In the genomic region with DNA sequence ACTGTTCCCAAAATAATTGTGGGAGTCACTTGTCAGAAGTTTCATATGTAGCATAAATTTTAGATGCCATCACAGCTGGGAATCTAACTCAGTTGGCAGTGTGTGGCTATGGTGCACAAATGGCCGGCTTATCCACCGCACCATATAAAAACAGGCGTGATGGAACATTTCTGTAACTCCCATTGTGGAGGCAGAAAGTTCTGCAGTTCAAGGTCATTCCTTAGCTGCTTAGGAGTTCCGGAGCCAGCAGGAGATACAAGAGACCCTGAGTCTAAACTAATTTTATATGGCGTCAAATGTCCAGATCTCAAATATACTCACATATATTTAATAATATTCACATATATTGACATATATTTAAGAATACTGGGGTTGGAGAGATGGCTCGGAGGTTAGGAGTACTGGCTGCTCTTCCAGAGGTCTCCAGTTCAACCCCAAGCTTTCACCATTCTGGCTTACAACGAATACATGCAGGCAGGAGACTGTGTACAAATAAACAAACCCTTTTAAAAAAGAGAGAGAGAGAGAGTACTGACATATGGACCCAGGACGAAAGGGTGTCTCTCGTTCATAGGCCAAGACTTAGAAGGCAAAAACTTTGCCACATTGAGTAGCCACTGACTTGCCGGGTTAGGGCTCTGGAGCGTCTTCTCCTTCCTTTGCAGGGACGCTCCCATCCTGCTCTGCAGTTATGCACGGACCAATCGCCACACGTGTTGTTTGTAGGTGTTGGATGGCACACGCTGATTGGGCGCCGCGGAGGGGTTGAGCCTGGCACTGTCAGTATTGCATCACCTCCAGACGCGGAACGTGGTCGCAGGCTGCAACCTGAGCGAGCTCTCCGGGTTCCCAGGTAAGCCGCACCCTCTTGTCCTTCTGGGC, we compare ENCODE assay signal across 8 mouse cellular contexts. TPM values are rescaled to one million over a fixed set of nuclear protein-coding genes. Genes with fewer than 3 reads are reported as not detected.
A peak's percentile ranks its signal among the peaks of the same experiment; 100 is the strongest.
DNase-seq lines count a peak whose midpoint lies in the region; ATAC-seq and TF ChIP-seq lines count a peak whose summit lies in the region.

TSS of gene Iars (plus strand) at position 750 of the 882 bp plus-strand sequence.

- peak within 1 kb of the TSS; percentile 73 for H3K4me3 ChIP-seq in forebrain, embryonic 10.5 days
- peak within 1 kb of the TSS; percentile 65 for H3K4me3 ChIP-seq in heart, embryonic 15.5 days
- peak within 1 kb of the TSS; percentile 79 to 89 for H3K4me3 ChIP-seq in liver, embryonic 14.5 days (ENCODE audit: insufficient read depth in 1 of 2, low read depth in 2 of 2, low read length in 2 of 2)
- peak within 1 kb of the TSS; percentile 97 for H3K4me3 ChIP-seq in neural tube, embryonic 11.5 days (ENCODE audit: low read depth, low read length)
- H3K4me3 ChIP-seq in stomach, postnatal 0 days (ENCODE audit: low read depth, low read length), result peak within 1 kb of the TSS; percentile 77

- TF ChIP-seq EP300 in liver, embryonic 14.5 days (IDR thresholded peaks at IDR 0.05; ENCODE audit: low read depth), result peak; percentile 66
- TF ChIP-seq EP300 in stomach, postnatal 0 days (optimal IDR thresholded peaks at IDR 0.05), result peak; percentile 49

- DNase-seq in CD8-positive naive resting alpha-beta T cell, adult 2 months (ENCODE audit: low read depth in 2 of 2, low spot score in 2 of 2), result peak; percentile 98 to 100
- peak; percentile 93 for DNase-seq in c-Kit-positive CD71-negative TER-119-negative erythroid progenitor cells, embryonic 14.5 days (ENCODE audit: low read depth)
- DNase-seq in forebrain, embryonic 10.5 days (ENCODE audit: extremely low spot score, low spot score), result peak; percentile 99
- peak; percentile 99 for DNase-seq in kidney, postnatal 25 days
- DNase-seq in liver, embryonic 14.5 days (ENCODE audit: low read depth in 3 of 3, low spot score in 3 of 3), result peak; percentile 97
- peak; percentile 99 for DNase-seq in neural tube, embryonic 11.5 days (ENCODE audit: low spot score)
- peak; percentile 98 for DNase-seq in stomach, postnatal 0 days (ENCODE audit: low spot score)

- peaks cover 25% of the 10 kb centered on the region for H3K4me1 ChIP-seq in forebrain, embryonic 10.5 days
- H3K4me1 ChIP-seq in heart, embryonic 15.5 days (replicated peaks), result peaks cover 15% of the 10 kb centered on the region
- H3K4me1 ChIP-seq in liver, embryonic 14.5 days (replicated peaks; ENCODE audit: control insufficient read depth in 2 of 2, insufficient read depth in 2 of 2, low read length in 1 of 2), result peaks cover 12 to 15% of the 10 kb centered on the region in 2 experiments
- peaks cover 5% of the 10 kb centered on the region; the same call in 1 of the 2 replicates for H3K4me1 ChIP-seq in neural tube, embryonic 11.5 days (ENCODE audit: control insufficient read depth, insufficient read depth, low read length)
- no peaks in the 10 kb centered on the region for H3K4me1 ChIP-seq in stomach, postnatal 0 days (replicated peaks; ENCODE audit: control insufficient read depth, insufficient read depth)

- peak; percentile 100 for ATAC-seq in heart, embryonic 15.5 days (replicated peaks; ENCODE audit: insufficient number of reproducible peaks, insufficient read depth, low FRiP score, low read depth)
- ATAC-seq in liver, embryonic 14.5 days (ENCODE audit: insufficient read depth), result peak; percentile 100
- ATAC-seq in neural tube, embryonic 11.5 days (ENCODE audit: insufficient read depth, low FRiP score, low TSS enrichment), result peak; percentile 100
- peak; percentile 100 for ATAC-seq in stomach, postnatal 0 days (ENCODE audit: low FRiP score, low TSS enrichment)

- H3K36me3 ChIP-seq in forebrain, embryonic 10.5 days (replicated peaks), result peaks cover 44% of the 10 kb centered on the region
- peaks cover 18% of the 10 kb centered on the region for H3K36me3 ChIP-seq in heart, embryonic 15.5 days
- H3K36me3 ChIP-seq in liver, embryonic 14.5 days (replicated peaks; ENCODE audit: control insufficient read depth, insufficient read depth, low read depth), result no peaks in the 10 kb centered on the region; the same call in 1 of the 2 replicates
- no peaks in the 10 kb centered on the region for H3K36me3 ChIP-seq in neural tube, embryonic 11.5 days (ENCODE audit: control insufficient read depth, insufficient read depth, low read length)
- no peaks in the 10 kb centered on the region for H3K36me3 ChIP-seq in stomach, postnatal 0 days (ENCODE audit: control insufficient read depth, insufficient read depth, low read length)

- no peak for TF ChIP-seq CTCF in liver, embryonic 14.5 days (IDR thresholded peaks at IDR 0.05; ENCODE audit: low read depth)
- no peak for TF ChIP-seq CTCF in stomach, postnatal 0 days (IDR thresholded peaks at IDR 0.05; ENCODE audit: low read depth)

- peak within 1 kb of the TSS; percentile 86 for H3K27ac ChIP-seq in forebrain, embryonic 10.5 days
- H3K27ac ChIP-seq in heart, embryonic 15.5 days, result peak within 1 kb of the TSS; percentile 69
- peak within 1 kb of the TSS; percentile 78 for H3K27ac ChIP-seq in liver, embryonic 14.5 days
- 0 out of 2 replicates have a peak within 1 kb of the TSS, but pooled peaks have one; percentile 39 for H3K27ac ChIP-seq in neural tube, embryonic 11.5 days (ENCODE audit: low read depth, low read length)
- peak within 1 kb of the TSS; percentile 87 for H3K27ac ChIP-seq in stomach, postnatal 0 days (replicated peaks)

- peak within 1 kb of the TSS; percentile 75 for H3K9ac ChIP-seq in heart, embryonic 15.5 days
- H3K9ac ChIP-seq in liver, embryonic 14.5 days (replicated peaks), result peak within 1 kb of the TSS; percentile 85
- H3K9ac ChIP-seq in neural tube, embryonic 11.5 days (ENCODE audit: low read length), result peak within 1 kb of the TSS; percentile 89
- H3K9ac ChIP-seq in stomach, postnatal 0 days (ENCODE audit: low read length), result peak within 1 kb of the TSS; percentile 79

- peak within 1 kb of the TSS; percentile 78 for H3K4me2 ChIP-seq in heart, embryonic 15.5 days
- H3K4me2 ChIP-seq in liver, embryonic 14.5 days (ENCODE audit: low read depth), result peak within 1 kb of the TSS; percentile 70
- H3K4me2 ChIP-seq in neural tube, embryonic 11.5 days (ENCODE audit: low read depth), result peak within 1 kb of the TSS; percentile 66
- peak within 1 kb of the TSS; percentile 86 for H3K4me2 ChIP-seq in stomach, postnatal 0 days (replicated peaks; ENCODE audit: low read depth)

- H3K27me3 ChIP-seq in forebrain, embryonic 10.5 days (ENCODE audit: poor library complexity, severe bottlenecking), result no peaks in the 10 kb centered on the region
- no peaks in the 10 kb centered on the region for H3K27me3 ChIP-seq in heart, embryonic 15.5 days
- no peaks in the 10 kb centered on the region for H3K27me3 ChIP-seq in liver, embryonic 14.5 days (ENCODE audit: control insufficient read depth, insufficient read depth, low read length)
- H3K27me3 ChIP-seq in neural tube, embryonic 11.5 days (ENCODE audit: control insufficient read depth, insufficient read depth, low read length), result no peaks in the 10 kb centered on the region
- H3K27me3 ChIP-seq in stomach, postnatal 0 days (ENCODE audit: control insufficient read depth, insufficient read depth, low read length), result no peaks in the 10 kb centered on the region

- H3K9me3 ChIP-seq in forebrain, embryonic 10.5 days, result no peaks in the 10 kb centered on the region
- H3K9me3 ChIP-seq in heart, embryonic 15.5 days (replicated peaks), result no peaks in the 10 kb centered on the region
- H3K9me3 ChIP-seq in liver, embryonic 14.5 days (ENCODE audit: control insufficient read depth, low read length), result no peaks in the 10 kb centered on the region
- no peaks in the 10 kb centered on the region for H3K9me3 ChIP-seq in neural tube, embryonic 11.5 days (ENCODE audit: control insufficient read depth, low read length)
- H3K9me3 ChIP-seq in stomach, postnatal 0 days (ENCODE audit: control insufficient read depth, low read length), result no peaks in the 10 kb centered on the region

- 6% methylated on average over 26 of the region's 26 CpGs for WGBS in forebrain, embryonic 10.5 days
- WGBS in heart, embryonic 15.5 days, result 4% methylated on average over 26 of the region's 26 CpGs
- 3% methylated on average over 26 of the region's 26 CpGs for whole genome bisulfite sequencing in liver, embryonic 14.5 days (ENCODE audit: insufficient replicate concordance)
- WGBS in neural tube, embryonic 11.5 days, result 7% methylated on average over 26 of the region's 26 CpGs
- 4% methylated on average over 26 of the region's 26 CpGs for WGBS in stomach, postnatal 0 days

RNA-seq across cellular contexts. Expression of gene Iars, which starts in this region (rescaled TPM):
- 120 and 125 TPM in 2 replicates for polyA plus RNA-seq in forebrain, embryonic 10.5 days (2016; fragmentation: Nextera tagmentation; extraction: Ambion mirVana)
- 40.9 and 51.6 TPM in 2 replicates for polyA plus RNA-seq in heart, embryonic 15.5 days (2015; fragmentation: Nextera tagmentation; extraction: Ambion mirVana)
- polyA plus RNA-seq in liver, embryonic 14.5 days (2012; rRNA removed), result 28.2 and 36.5 TPM in 2 replicates
- polyA plus RNA-seq in liver, embryonic 14.5 days (2014; fragmentation: Nextera tagmentation; extraction: Ambion mirVana), result 39.1 and 45.8 TPM in 2 replicates
- polyA plus RNA-seq in neural tube, embryonic 11.5 days (2014; fragmentation: Nextera tagmentation; extraction: Ambion mirVana), result 110 and 123 TPM in 2 replicates
- 24.0 and 24.4 TPM in 2 replicates for polyA plus RNA-seq in stomach, postnatal 0 days (2015; fragmentation: Nextera tagmentation; extraction: Ambion mirVana)

Comparison
In these comparisons a context has a peak if more than half of its experiments do, and no peak if none do; other contexts are left out.
1. Peak in every context shown above with its lines: DNase-seq, ATAC-seq, H3K4me3 ChIP-seq and H3K27ac ChIP-seq.